Mouse (Mus musculus) megakaryocyte, embryonic 14.5 days (primary cell): ENCODE results near the gene Slc25a34.

ENCODE experiments used
- FLI1 ChIP-seq: IDR thresholded peaks from 2 replicates; pipeline ENCODE4 v1.6.1; 2012; ENCODE audit warnings: low read length, inconsistent platforms, mixed read lengths
- GATA1 ChIP-seq: IDR thresholded peaks from 3 replicates; pipeline ENCODE4 v1.6.1; 2012; ENCODE audit warnings: mixed read lengths, low read length, inconsistent platforms, borderline replicate concordance

DNA sequence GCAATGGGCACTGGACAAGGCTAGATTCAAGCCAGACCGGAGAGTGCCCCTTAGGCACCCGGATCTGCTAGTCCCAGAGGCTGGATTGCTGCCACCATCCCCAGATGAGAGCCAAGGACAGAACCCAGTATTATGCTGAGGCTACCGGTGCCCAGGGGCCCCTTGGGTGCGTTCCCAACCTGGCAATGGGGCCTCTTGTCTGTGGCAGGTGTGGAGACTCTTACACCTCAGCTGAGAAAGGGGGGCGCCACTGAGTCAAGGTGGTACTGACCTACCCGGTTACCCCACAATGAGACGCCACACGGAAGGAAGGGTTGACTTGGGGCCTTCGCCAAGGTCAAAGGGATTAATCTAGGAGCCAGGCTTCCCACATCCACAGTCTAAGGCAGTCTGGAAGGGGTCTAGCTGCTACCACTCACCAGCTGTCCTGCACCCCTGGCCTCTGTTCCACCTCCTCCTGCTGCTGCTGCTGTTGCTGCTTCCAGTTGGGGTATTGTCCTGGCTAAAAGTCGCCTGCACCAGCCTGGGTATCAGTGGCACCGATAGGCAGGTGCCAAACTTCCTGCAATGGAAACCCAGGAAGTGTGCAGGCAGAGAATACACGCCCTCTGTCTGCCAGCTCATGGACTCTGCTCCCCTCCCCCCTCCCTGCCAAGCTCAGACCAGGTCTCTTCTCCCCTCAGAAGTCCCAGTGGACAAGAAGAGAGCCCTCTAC, 22.3 kb downstream of the Slc25a34 start:
- TF ChIP-seq GATA1, result no peak
- no peak for TF ChIP-seq FLI1
